9 mouse cellular contexts compared by ENCODE assay signal in genomic region chr3:34773678-34774425, GRCm38 (mm10).
DNase-seq lines count a peak whose midpoint lies in the region; ATAC-seq and TF ChIP-seq lines count a peak whose summit lies in the region.
"Had no signal": no experiment of that assay in that cellular context is flagged by ENCODE, and none has a peak within 500 bp of the region (broad histone marks: within the 10 kb centered on the region; RNA-seq: fewer than 3 reads in every experiment).

No protein-coding gene starts in this region.

- H3K27ac ChIP-seq in kidney, postnatal 0 days, result no peak overlapping the region
- 0 out of 2 replicates have a peak overlapping the region, but pooled peaks have one; percentile 12 for H3K27ac ChIP-seq in embryonic facial prominence, embryonic 14.5 days (replicated peaks; ENCODE audit: low read depth, low read length)
- H3K27ac ChIP-seq in intestine, embryonic 15.5 days, result no peak overlapping the region
- H3K27ac ChIP-seq: left cerebral cortex, adult 2 months had no signal

- H3K9ac ChIP-seq in kidney, postnatal 0 days (ENCODE audit: low read depth, low read length), result no peak overlapping the region
- no peak overlapping the region for H3K9ac ChIP-seq in embryonic facial prominence, embryonic 14.5 days (ENCODE audit: low read depth, low read length)
- H3K9ac ChIP-seq in intestine, embryonic 15.5 days, result no peak overlapping the region

- no peak for ATAC-seq in kidney, postnatal 0 days (replicated peaks; ENCODE audit: low FRiP score, low read depth)
- peak; percentile 90 for ATAC-seq in embryonic facial prominence, embryonic 14.5 days (ENCODE audit: low read depth)
- ATAC-seq in intestine, embryonic 15.5 days, result no peak

- H3K4me2 ChIP-seq in kidney, postnatal 0 days (ENCODE audit: low read length), result peak overlapping the region; percentile 29; the same call in 1 of the 2 replicates
- H3K4me2 ChIP-seq in embryonic facial prominence, embryonic 14.5 days (ENCODE audit: low read depth, low read length), result peak overlapping the region; percentile 37
- H3K4me2 ChIP-seq in intestine, embryonic 15.5 days (replicated peaks), result peak overlapping the region; percentile 33

- H3K4me1 ChIP-seq in kidney, postnatal 0 days (replicated peaks; ENCODE audit: insufficient read depth, low read length), result no peaks in the 10 kb centered on the region
- no peaks in the 10 kb centered on the region for H3K4me1 ChIP-seq in embryonic facial prominence, embryonic 14.5 days (ENCODE audit: control insufficient read depth, insufficient read depth, low read length)
- 0 out of 2 replicates have a peak, but pooled peaks cover 4% of the 10 kb centered on the region for H3K4me1 ChIP-seq in intestine, embryonic 15.5 days (replicated peaks)

- WGBS in kidney, postnatal 0 days, result 20% methylated on average over 23 of the region's 23 CpGs
- 12% methylated on average over 23 of the region's 23 CpGs for WGBS in embryonic facial prominence, embryonic 14.5 days
- WGBS in intestine, embryonic 15.5 days, result 17% methylated on average over 23 of the region's 23 CpGs

- H3K9me3 ChIP-seq in kidney, postnatal 0 days (replicated peaks; ENCODE audit: low read length), result no peaks in the 10 kb centered on the region
- H3K9me3 ChIP-seq in embryonic facial prominence, embryonic 14.5 days (ENCODE audit: control insufficient read depth, low read length), result no peaks in the 10 kb centered on the region
- H3K9me3 ChIP-seq in intestine, embryonic 15.5 days, result no peaks in the 10 kb centered on the region

- H3K27me3 ChIP-seq in kidney, postnatal 0 days (ENCODE audit: insufficient read depth, low read length), result no peaks in the 10 kb centered on the region
- H3K27me3 ChIP-seq in embryonic facial prominence, embryonic 14.5 days (replicated peaks; ENCODE audit: control insufficient read depth, insufficient read depth, low read length), result no peaks in the 10 kb centered on the region
- H3K27me3 ChIP-seq in intestine, embryonic 15.5 days (replicated peaks), result no peaks in the 10 kb centered on the region

- H3K4me3 ChIP-seq in kidney, postnatal 0 days (replicated peaks; ENCODE audit: low read depth, low read length), result no peak overlapping the region
- no peak overlapping the region for H3K4me3 ChIP-seq in embryonic facial prominence, embryonic 14.5 days (ENCODE audit: low read depth, low read length)
- H3K4me3 ChIP-seq in intestine, embryonic 15.5 days (replicated peaks), result no peak overlapping the region
- H3K4me3 ChIP-seq: left cerebral cortex, adult 2 months had no signal

- no peaks in the 10 kb centered on the region for H3K36me3 ChIP-seq in kidney, postnatal 0 days (ENCODE audit: insufficient read depth, low read length)
- H3K36me3 ChIP-seq in embryonic facial prominence, embryonic 14.5 days (ENCODE audit: control insufficient read depth, insufficient read depth, low read length), result no peaks in the 10 kb centered on the region
- no peaks in the 10 kb centered on the region for H3K36me3 ChIP-seq in intestine, embryonic 15.5 days

- TF ChIP-seq CTCF in kidney, postnatal 0 days (IDR thresholded peaks at IDR 0.05; ENCODE audit: low read depth), result no peak

- DNase-seq in kidney, postnatal 0 days (ENCODE audit: low spot score), result peak; percentile 50
- no peak for DNase-seq in kidney, adult 8-10 months
- peak; percentile 10 for DNase-seq in adrenal gland, postnatal 25 days
- DNase-seq in embryonic facial prominence, embryonic 14.5 days (ENCODE audit: low spot score), result peak; percentile 88
- peak; percentile 18 for DNase-seq in right cerebral cortex, postnatal 14 days
- no peak for DNase-seq in gastrocnemius, adult 18-20 months (ENCODE audit: low spot score)
- DNase-seq in gastrocnemius, postnatal 25 days, result no peak

Comparison
In these comparisons a context has a peak if more than half of its experiments do, and no peak if none do; other contexts are left out.
1. DNase-seq: peak in kidney, postnatal 0 days (single experiment), adrenal gland, postnatal 25 days (single experiment), embryonic facial prominence, embryonic 14.5 days (single experiment) and right cerebral cortex, postnatal 14 days (single experiment); none in kidney, adult 8-10 months (0 of 2), gastrocnemius, adult 18-20 months (single experiment) and gastrocnemius, postnatal 25 days (single experiment).
2. Peak in every context shown above with its lines, with median percentiles within 50 percentile points of each other: H3K4me2 ChIP-seq.